Mouse (Mus musculus) olfactory bulb, adult 2 months (tissue): Measurements from ENCODE around the gene Alg9. TPM values are rescaled to one million over a fixed set of nuclear protein-coding genes. Genes with fewer than 3 reads are reported as not detected.
A peak's percentile ranks its signal among the peaks of the same experiment; 100 is the strongest.

ENCODE experiments used
- H3K27ac ChIP-seq: fragments of 200-500 bp; 2 replicates; pipeline ENCODE4 v1.5.1; 2012; ENCODE audit warnings: low read depth, low read length; ENCODE audit not compliant: insufficient read depth
- H3K4me1 ChIP-seq: fragments of 200-500 bp; 2 replicates; pipeline ENCODE4 v1.6.1; 2012; ENCODE audit warnings: low read length; ENCODE audit not compliant: control insufficient read depth, insufficient read depth
- H3K4me3 ChIP-seq: fragments of 200-500 bp; 2 replicates; pipeline ENCODE4 v1.5.1; 2012; ENCODE audit warnings: mild to moderate bottlenecking, low read depth, low read length, moderate library complexity; ENCODE audit not compliant: insufficient read depth
- CTCF ChIP-seq: fragments of 200-500 bp; IDR thresholded peaks from 2 replicates; pipeline ENCODE4 v1.5.1; 2012; ENCODE audit warnings: low read depth, mild to moderate bottlenecking, low read length, moderate library complexity; ENCODE audit not compliant: insufficient read depth
- POLR2A ChIP-seq: fragments of 200-500 bp; IDR thresholded peaks from 2 replicates; pipeline ENCODE4 v1.6.1; 2012; ENCODE audit warnings: mild to moderate bottlenecking, low read depth, low read length, moderate library complexity; ENCODE audit not compliant: insufficient read depth
- WGBS: fragments of 180-500 bp; shearing (Covaris S2); methylation state at CpG from one replicate; pipeline ENCODE4 v1.1.7; 2018; 5-methylcytosine and 5-hydroxymethylcytosine counted together
- polyA plus RNA-seq: library from polyadenylated mRNA; stranded (reverse); fragments of >200 nt; gene quantifications from 2 replicates; pipeline ENCODE4 v1.2.4, GENCODE M21; 2012; ENCODE audit warnings: low replicate concordance; ENCODE audit not compliant: missing spikeins, insufficient read depth, insufficient read length

Gene Alg9
- polyA plus RNA-seq, 1 experiment = not detected

GRCm38 (mm10) chr9:50850271-50850670 lies 75.5 kb downstream of the Alg9 start:
- TF ChIP-seq CTCF = no peak
- no peak for TF ChIP-seq POLR2A
- H3K4me1 ChIP-seq = peaks cover 6% of the 10 kb centered on the region; the same call in 1 of the 2 replicates
- H3K27ac ChIP-seq = no peak overlapping the region
- no peak overlapping the region for H3K4me3 ChIP-seq
- WGBS = 33% methylated on average over 11 of the region's 11 CpGs

- H3K27ac ChIP-seq = no peak overlapping the region
- TF ChIP-seq CTCF = no peak
- no peak for TF ChIP-seq POLR2A
- peaks cover 6% of the 10 kb centered on the region; the same call in 1 of the 2 replicates for H3K4me1 ChIP-seq
- WGBS = 47% methylated on average over 8 of the region's 8 CpGs
- H3K4me3 ChIP-seq = no peak overlapping the region
These were observed 75.9 kb downstream of the Alg9 start for GRCm38 (mm10) chr9:50850713-50851112.

- H3K4me1 ChIP-seq = peaks cover 8% of the 10 kb centered on the region; the same call in 1 of the 2 replicates
- 34% methylated on average over 17 of the region's 17 CpGs for WGBS
These were observed 78.0 kb downstream of the Alg9 start for GRCm38 (mm10) chr9:50852634-50853349.

GRCm38 (mm10) chr9:50854376-50854775 lies 79.6 kb downstream of the Alg9 start:
- Histone ChIP-seq H3K27ac (no peak overlapping the region), H3K4me1 (peaks cover 8% of the 10 kb centered on the region; the same call in 1 of the 2 replicates), H3K4me3 (no peak overlapping the region)
- TF ChIP-seq POLR2A = no peak
- no peak for TF ChIP-seq CTCF
- 87% methylated on average over 8 of the region's 8 CpGs for WGBS

More at GRCm38 (mm10) chr9:50852634-50853349, 78.0 kb downstream of the Alg9 start:
- no peak overlapping the region for H3K27ac ChIP-seq
- H3K4me3 ChIP-seq = no peak overlapping the region
- no peak for TF ChIP-seq POLR2A
- TF ChIP-seq CTCF = no peak

GRCm38 (mm10) chr9:50855133-50855766 lies 80.4 kb downstream of the Alg9 start:
- no peak overlapping the region for H3K27ac ChIP-seq
- peaks cover 8% of the 10 kb centered on the region; the same call in 1 of the 2 replicates for H3K4me1 ChIP-seq
- no peak for TF ChIP-seq POLR2A
- TF ChIP-seq CTCF = no peak
- WGBS = 96% methylated on average over 5 of the region's 5 CpGs
- H3K4me3 ChIP-seq = no peak overlapping the region

- 71% methylated on average over 5 of the region's 5 CpGs for WGBS
- no peak for TF ChIP-seq CTCF
- TF ChIP-seq POLR2A = no peak
- Histone ChIP-seq H3K4me1 (peaks cover 8% of the 10 kb centered on the region; the same call in 1 of the 2 replicates), H3K4me3 (no peak overlapping the region), H3K27ac (no peak overlapping the region)
These were observed 81.0 kb downstream of the Alg9 start for GRCm38 (mm10) chr9:50855780-50856179.

- under 1% methylated on average over 44 of the region's 45 CpGs for WGBS
- H3K27ac ChIP-seq = no peak overlapping the region
These were observed 81.7 kb downstream of the Alg9 start for GRCm38 (mm10) chr9:50856341-50857081.

GRCm38 (mm10) chr9:50857082-50857641 lies 82.3 kb downstream of the Alg9 start:
- no peak overlapping the region for H3K27ac ChIP-seq

More at GRCm38 (mm10) chr9:50856341-50857081, 81.7 kb downstream of the Alg9 start:
- Histone ChIP-seq H3K4me3 (peak overlapping the region; percentile 68), H3K4me1 (peaks cover 8% of the 10 kb centered on the region; the same call in 1 of the 2 replicates)
- TF ChIP-seq CTCF (no peak), POLR2A (peak; percentile 46; the same call in 1 of the 2 replicates)

More at GRCm38 (mm10) chr9:50857082-50857641, 82.3 kb downstream of the Alg9 start:
- TF ChIP-seq CTCF = 0 out of 2 replicates have a peak, but pooled peaks have one; percentile 7
- TF ChIP-seq POLR2A = no peak
- Histone ChIP-seq H3K4me3 (peak overlapping the region; percentile 68), H3K4me1 (peaks cover 8% of the 10 kb centered on the region; the same call in 1 of the 2 replicates)
- under 1% methylated on average over 46 of the region's 46 CpGs for WGBS
